Mouse (Mus musculus) kidney, adult 2 months (tissue): ENCODE measurements around the gene Ccdc63.

ENCODE experiments used
- CTCF ChIP-seq: fragments of 200-500 bp; conservative IDR thresholded peaks from 2 replicates; pipeline ENCODE4 v1.5.1; 2011; ENCODE audit warnings: low read depth, mild to moderate bottlenecking, control low read depth, low read length, moderate library complexity, mixed read lengths; ENCODE audit not compliant: insufficient read depth, insufficient read length
- POLR2A ChIP-seq: fragments of 200-500 bp; IDR thresholded peaks from one replicate; pipeline ENCODE4 v1.6.1; 2011; ENCODE audit warnings: low read depth, low read length, control low read depth

- TF ChIP-seq POLR2A (no peak), CTCF (no peak)
Observed at GRCm38 (mm10) chr5:122135290-122135882, 5.2 kb downstream of the Ccdc63 start.
